Mouse (Mus musculus) cerebellum, adult 18-20 months (tissue): ENCODE measurements around the gene Fam20a.
A peak's percentile ranks its signal among the peaks of the same experiment; 100 is the strongest.

ENCODE experiments used
- DNase-seq, 2 experiments: peaks; one replicate each; pipeline ENCODE4 v3.0.0; 2021

Fam20a gene

GRCm38 (mm10) chr11:109715311-109715781 lies 6.7 kb downstream of the Fam20a start:
- DNase-seq: no peak

- peak in 1 of 2 experiments; percentile 10 for DNase-seq
Measured at GRCm38 (mm10) chr11:109714341-109715247, 7.5 kb downstream of the Fam20a start.

- no peak for DNase-seq
Measured at GRCm38 (mm10) chr11:109709501-109709900, 12.6 kb downstream of the Fam20a start.

GRCm38 (mm10) chr11:109708786-109709185 lies 13.3 kb downstream of the Fam20a start:
- no peak for DNase-seq

GRCm38 (mm10) chr11:109707442-109707841 lies 14.6 kb downstream of the Fam20a start:
- DNase-seq: no peak

GRCm38 (mm10) chr11:109706586-109706985 lies 15.5 kb downstream of the Fam20a start:
- DNase-seq: no peak

GRCm38 (mm10) chr11:109706055-109706412 lies 16.0 kb downstream of the Fam20a start:
- DNase-seq: no peak

- DNase-seq: no peak
Measured at GRCm38 (mm10) chr11:109705336-109706054, 16.6 kb downstream of the Fam20a start.

- no peak for DNase-seq
Measured at GRCm38 (mm10) chr11:109704311-109705205, 17.5 kb downstream of the Fam20a start.

GRCm38 (mm10) chr11:109703845-109704244 lies 18.2 kb downstream of the Fam20a start:
- no peak for DNase-seq

GRCm38 (mm10) chr11:109702031-109702815 lies 19.9 kb downstream of the Fam20a start:
- no peak for DNase-seq

GRCm38 (mm10) chr11:109700761-109701160 lies 21.3 kb downstream of the Fam20a start:
- DNase-seq: no peak

GRCm38 (mm10) chr11:109699784-109700183 lies 22.3 kb downstream of the Fam20a start:
- DNase-seq: no peak

- no peak for DNase-seq
Measured at GRCm38 (mm10) chr11:109698740-109699139, 23.3 kb downstream of the Fam20a start.

GRCm38 (mm10) chr11:109697089-109697643 lies 24.9 kb downstream of the Fam20a start:
- no peak for DNase-seq

- no peak for DNase-seq
Measured at GRCm38 (mm10) chr11:109696519-109696918, 25.6 kb downstream of the Fam20a start.

- DNase-seq: no peak
Measured at GRCm38 (mm10) chr11:109692737-109693136, 29.3 kb downstream of the Fam20a start.

- DNase-seq: no peak
Measured at GRCm38 (mm10) chr11:109689539-109689938, 32.5 kb downstream of the Fam20a start.

GRCm38 (mm10) chr11:109682221-109682620 lies 39.9 kb downstream of the Fam20a start:
- no peak for DNase-seq

- DNase-seq: no peak
Measured at GRCm38 (mm10) chr11:109681556-109681955, 40.5 kb downstream of the Fam20a start.

GRCm38 (mm10) chr11:109680934-109681333 lies 41.1 kb downstream of the Fam20a start:
- no peak for DNase-seq

GRCm38 (mm10) chr11:109678291-109678690 lies 43.8 kb downstream of the Fam20a start:
- DNase-seq: no peak
